Mouse (Mus musculus) MEL (cell line): ENCODE measurements around the gene Szt2. TPM values are rescaled to one million over a fixed set of nuclear protein-coding genes. Genes with fewer than 3 reads are reported as not detected.

ENCODE experiments used
- DNase-seq: peaks from one replicate; pipeline ENCODE4 v3.0.0; 2011; ENCODE audit warnings: low read depth, low spot score
- H3K27ac ChIP-seq: 2 replicates; pipeline ENCODE4 v1.5.1; 2012; ENCODE audit warnings: low read depth, mild to moderate bottlenecking, control low read depth, low read length, moderate library complexity; ENCODE audit not compliant: control insufficient read depth
- H3K27me3 ChIP-seq, 2 experiments: fragments of 150-350 bp in 1 of 2; sonication (generic) in 1 of 2; 2 replicates each; pipeline ENCODE4 v1.6.1; 2012; ENCODE audit warnings: low read length in 2 of 2, mild to moderate bottlenecking in 2 of 2, improper control_type of control experiment in 1 of 2, moderate library complexity in 1 of 2; ENCODE audit not compliant: insufficient read depth in 2 of 2, control insufficient read depth in 1 of 2
- H3K36me3 ChIP-seq, 2 experiments: 2 replicates each; pipeline ENCODE4 v1.6.1; 2012 to 2014; ENCODE audit warnings: low read length in 2 of 2, improper control_type of control experiment in 1 of 2, inconsistent platforms in 1 of 2, mild to moderate bottlenecking in 1 of 2; ENCODE audit not compliant: insufficient read depth in 2 of 2, control insufficient read depth in 1 of 2
- H3K4me1 ChIP-seq, 2 experiments: fragments of 150-350 bp in 1 of 2; sonication (generic) in 1 of 2; 2 replicates each; pipeline ENCODE4 v1.6.1; 2012; ENCODE audit warnings: low read length in 2 of 2, improper control_type of control experiment in 1 of 2, mild to moderate bottlenecking in 1 of 2; ENCODE audit not compliant: insufficient read depth in 2 of 2, control insufficient read depth in 1 of 2
- H3K4me3 ChIP-seq, 2 experiments: fragments of 150-350 bp in 1 of 2; sonication (generic) in 1 of 2; 2 replicates each; pipeline ENCODE4 v1.5.1; 2012; ENCODE audit warnings: low read depth in 2 of 2, low read length in 2 of 2, mild to moderate bottlenecking in 2 of 2, moderate library complexity in 2 of 2, control low read depth in 1 of 2, improper control_type of control experiment in 1 of 2; ENCODE audit not compliant: control insufficient read depth in 1 of 2, insufficient read depth in 1 of 2
- H3K79me2 ChIP-seq: 2 replicates; pipeline ENCODE4 v1.6.1; 2012; ENCODE audit warnings: mild to moderate bottlenecking, low read length, moderate library complexity; ENCODE audit not compliant: control insufficient read depth, poor library complexity, insufficient read depth
- H3K9ac ChIP-seq: 2 replicates; pipeline ENCODE4 v1.6.1; 2012; ENCODE audit warnings: low read depth, mild to moderate bottlenecking, control low read depth, low read length, moderate library complexity; ENCODE audit not compliant: control insufficient read depth, poor library complexity, severe bottlenecking
- H3K9me3 ChIP-seq: fragments of 150-350 bp; sonication (generic); replicated peaks from 2 replicates; pipeline ENCODE4 v1.6.1; 2012; ENCODE audit warnings: mild to moderate bottlenecking, low read length, improper control_type of control experiment, moderate library complexity; ENCODE audit not compliant: insufficient read depth
- BHLHE40 ChIP-seq: IDR thresholded peaks from 2 replicates; pipeline ENCODE4 v1.6.1; 2012; ENCODE audit warnings: low read depth, mild to moderate bottlenecking, inconsistent platforms, low read length, improper control_type of control experiment, borderline replicate concordance
- CHD1 ChIP-seq: IDR thresholded peaks from 2 replicates; pipeline ENCODE4 v1.6.1; 2012; ENCODE audit warnings: low read depth, mild to moderate bottlenecking, inconsistent platforms, low read length, improper control_type of control experiment
- CHD2 ChIP-seq: IDR thresholded peaks from 2 replicates; pipeline ENCODE4 v1.6.1; 2011; ENCODE audit warnings: low read length, improper control_type of control experiment
- ELF1 ChIP-seq: IDR thresholded peaks from 2 replicates; pipeline ENCODE4 v1.6.1; 2014; ENCODE audit warnings: low read depth, mild to moderate bottlenecking, inconsistent platforms, low read length, improper control_type of control experiment, moderate library complexity
- HCFC1 ChIP-seq: IDR thresholded peaks from 2 replicates; pipeline ENCODE4 v1.6.1; 2012; ENCODE audit warnings: low read depth, mild to moderate bottlenecking, inconsistent platforms, low read length, improper control_type of control experiment, moderate library complexity
- JUND ChIP-seq: IDR thresholded peaks from 2 replicates; pipeline ENCODE4 v1.6.1; 2011; ENCODE audit warnings: low read depth, mild to moderate bottlenecking, improper control_type of control experiment, low read length
- KAT2A ChIP-seq: conservative IDR thresholded peaks from 2 replicates; pipeline ENCODE4 v1.6.1; 2012; ENCODE audit warnings: low read depth, low read length, improper control_type of control experiment, inconsistent platforms
- MAFK ChIP-seq: IDR thresholded peaks from 2 replicates; pipeline ENCODE4 v1.6.1; 2011; ENCODE audit warnings: low read depth, mild to moderate bottlenecking, low read length, improper control_type of control experiment, borderline replicate concordance
- MAX ChIP-seq: IDR thresholded peaks from 2 replicates; pipeline ENCODE4 v1.6.1; 2011; ENCODE audit warnings: low read length, improper control_type of control experiment
- MAZ ChIP-seq: IDR thresholded peaks from 2 replicates; pipeline ENCODE4 v1.6.1; 2012; ENCODE audit warnings: low read depth, mild to moderate bottlenecking, inconsistent platforms, low read length, improper control_type of control experiment
- MXI1 ChIP-seq: IDR thresholded peaks from 2 replicates; pipeline ENCODE4 v1.6.1; 2011; ENCODE audit warnings: mild to moderate bottlenecking, low read depth, low read length, improper control_type of control experiment
- NRF1 ChIP-seq: IDR thresholded peaks from 2 replicates; pipeline ENCODE4 v1.6.1; 2014; ENCODE audit warnings: low read depth, mild to moderate bottlenecking, inconsistent platforms, low read length, improper control_type of control experiment, moderate library complexity; ENCODE audit not compliant: poor library complexity, insufficient read depth, severe bottlenecking
- POLR2AphosphoS2 ChIP-seq: IDR thresholded peaks from 2 replicates; pipeline ENCODE4 v1.6.1; 2011; ENCODE audit warnings: low read length, improper control_type of control experiment
- POLR2AphosphoS5 ChIP-seq: IDR thresholded peaks from 2 replicates; pipeline ENCODE4 v1.6.1; 2012; ENCODE audit warnings: low read depth, borderline replicate concordance, mild to moderate bottlenecking, inconsistent platforms, low read length, moderate library complexity, mixed read lengths
- RCOR1 ChIP-seq: IDR thresholded peaks from 2 replicates; pipeline ENCODE4 v1.6.1; 2012; ENCODE audit warnings: low read depth, mild to moderate bottlenecking, inconsistent platforms, low read length, improper control_type of control experiment
- TCF12 ChIP-seq: IDR thresholded peaks from 2 replicates; pipeline ENCODE4 v1.6.1; 2014; ENCODE audit warnings: low read depth, mild to moderate bottlenecking, inconsistent platforms, low read length, improper control_type of control experiment, moderate library complexity
- USF1 ChIP-seq: IDR thresholded peaks from 2 replicates; pipeline ENCODE4 v1.6.1; 2014; ENCODE audit warnings: low read depth, mild to moderate bottlenecking, inconsistent platforms, low read length, improper control_type of control experiment, moderate library complexity
- USF2 ChIP-seq, 2 experiments: IDR thresholded peaks; 2 replicates each; pipeline ENCODE4 v1.6.1; 2011 to 2012; ENCODE audit warnings: improper control_type of control experiment in 2 of 2, low read length in 2 of 2, borderline replicate concordance in 1 of 2, inconsistent platforms in 1 of 2, low read depth in 1 of 2, mild to moderate bottlenecking in 1 of 2; ENCODE audit not compliant: insufficient read depth in 1 of 2
- ZC3H11A ChIP-seq: IDR thresholded peaks from 2 replicates; pipeline ENCODE4 v1.6.1; 2012; ENCODE audit warnings: low read depth, mild to moderate bottlenecking, inconsistent platforms, low read length, improper control_type of control experiment
- ZMIZ1 ChIP-seq: IDR thresholded peaks from 2 replicates; pipeline ENCODE4 v1.6.1; 2012; ENCODE audit warnings: low read depth, mild to moderate bottlenecking, inconsistent platforms, low read length, improper control_type of control experiment, moderate library complexity
- polyA plus RNA-seq, 2 experiments: library from polyadenylated mRNA; stranded (reverse) in 1 of 2; unstranded in 1 of 2; fragments of >175 nt in 1 of 2; fragments of >200 nt in 1 of 2; gene quantifications; 2 replicates each; pipeline versions ENCODE4 v1.2.1 to v1.2.4; 2012; ENCODE audit warnings: low replicate concordance in 2 of 2, low read depth in 1 of 2; ENCODE audit not compliant: insufficient read length in 2 of 2, insufficient read depth in 1 of 2, missing spikeins in 1 of 2
- total RNA-seq: library from RNA; depleted of rRNA; stranded (reverse); fragments of 300-350 nt; gene quantifications from 2 replicates; pipeline ENCODE4 v1.2.3, GENCODE M21; 2012

Szt2 gene
- total and polyA plus RNA-seq, 3 experiments, result 5.7 to 24.0 TPM; not detected in 1

DNA sequence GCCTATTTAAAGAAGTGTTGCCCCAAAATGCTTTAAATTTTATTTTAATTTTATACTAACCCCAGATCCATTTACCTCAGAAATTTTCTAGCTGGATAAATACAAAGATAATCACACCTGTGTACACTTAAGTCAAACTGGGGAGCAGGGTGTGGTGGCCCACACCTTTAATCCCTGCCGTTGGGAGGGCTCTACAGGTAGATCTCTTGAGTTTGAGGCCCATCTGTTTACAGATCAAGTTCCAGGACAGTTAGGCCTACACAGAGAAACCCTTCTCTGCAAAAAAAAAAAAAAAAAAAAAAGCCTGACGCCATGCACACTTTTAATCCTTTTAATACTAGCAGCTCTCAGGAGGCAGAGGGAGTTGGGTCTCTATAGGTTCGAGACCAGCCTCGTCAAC lies 73.1 kb downstream of the Szt2 start:
- Histone ChIP-seq H3K4me3 (no peak overlapping the region), H3K4me1 (no peaks in the 10 kb centered on the region), H3K9ac (no peak overlapping the region), H3K27ac (no peak overlapping the region), H3K9me3 (no peaks in the 10 kb centered on the region), H3K79me2 (no peaks in the 10 kb centered on the region), H3K36me3 (no peaks in the 10 kb centered on the region), H3K27me3 (peaks cover 4 to 8% of the 10 kb centered on the region in 2 experiments; a peak in 3 of 4 replicates)
- TF ChIP-seq USF1 (no peak), NRF1 (no peak)
- DNase-seq, result no peak

GRCm38 (mm10) chr4:118331777-118332176 lies 77.3 kb downstream of the Szt2 start:
- no peaks in the 10 kb centered on the region for H3K79me2 ChIP-seq
- H3K27ac ChIP-seq, result no peak overlapping the region
- H3K9me3 ChIP-seq, result no peaks in the 10 kb centered on the region
- DNase-seq, result no peak
- no peaks in the 10 kb centered on the region for H3K36me3 ChIP-seq
- no peak overlapping the region for H3K9ac ChIP-seq
- no peak for TF ChIP-seq NRF1
- no peaks in the 10 kb centered on the region; a peak in 2 of 4 replicates for H3K27me3 ChIP-seq
- no peak overlapping the region for H3K4me3 ChIP-seq
- H3K4me1 ChIP-seq, result no peaks in the 10 kb centered on the region

DNA sequence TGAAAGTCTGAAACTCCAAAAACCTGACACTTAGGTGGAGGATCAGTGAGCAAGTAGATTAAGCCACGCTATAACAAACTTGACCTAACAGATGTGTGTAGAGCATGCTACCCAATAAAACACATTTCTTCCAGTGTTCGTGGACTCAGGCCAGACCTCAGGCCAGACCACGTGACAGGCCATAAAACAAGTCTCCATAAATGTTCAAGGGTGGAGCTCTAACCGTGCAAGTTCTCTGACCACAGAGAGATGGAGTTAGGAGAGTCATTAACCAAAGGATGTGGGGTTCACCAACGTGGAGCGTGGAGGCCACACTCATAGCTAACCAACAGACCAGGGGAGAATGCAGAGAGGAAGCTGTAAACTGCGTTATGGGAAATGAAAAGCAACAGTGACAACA lies 82.6 kb downstream of the Szt2 start:
- Histone ChIP-seq H3K4me1 (peaks cover 2 to 3% of the 10 kb centered on the region in 2 experiments; a peak in 1 of 4 replicates), H3K9ac (no peak overlapping the region), H3K27me3 (peaks cover 3 to 6% of the 10 kb centered on the region in 2 experiments), H3K27ac (no peak overlapping the region), H3K4me3 (no peak overlapping the region), H3K36me3 (no peaks in the 10 kb centered on the region), H3K79me2 (no peaks in the 10 kb centered on the region), H3K9me3 (no peaks in the 10 kb centered on the region)
- TF ChIP-seq USF2 (IDR thresholded peaks at IDR 0.05; ENCODE audit: borderline replicate concordance in 1 of 2, insufficient read depth in 1 of 2, low read depth in 1 of 2, low read length in 2 of 2) (peak in 1 of 2 experiments; percentile 56; a peak in 1 of 4 replicates), BHLHE40 (0 out of 2 replicates have a peak, but pooled peaks have one; percentile 7), USF1 (peak; percentile 90), MAX (peak; percentile 83), CHD1 (no peak), JUND (no peak)
- TF ChIP-seq, all 39 proteins: peak for 4
- peak; percentile 32 for DNase-seq

GRCm38 (mm10) chr4:118320636-118321035 lies 88.4 kb downstream of the Szt2 start:
- no peak overlapping the region for H3K9ac ChIP-seq
- no peak for DNase-seq
- no peak overlapping the region for H3K4me3 ChIP-seq
- H3K4me1 ChIP-seq, result no peaks in the 10 kb centered on the region
- no peaks in the 10 kb centered on the region for H3K79me2 ChIP-seq
- H3K27ac ChIP-seq, result no peak overlapping the region
- H3K9me3 ChIP-seq, result no peaks in the 10 kb centered on the region
- H3K27me3 ChIP-seq, result peaks cover 8 to 16% of the 10 kb centered on the region in 2 experiments
- no peaks in the 10 kb centered on the region for H3K36me3 ChIP-seq
- TF ChIP-seq ELF1 (no peak), CHD2 (no peak), KAT2A (no peak), TCF12 (no peak), MXI1 (no peak), HCFC1 (no peak), POLR2AphosphoS2 (no peak), ZC3H11A (no peak), RCOR1 (no peak), POLR2AphosphoS5 (no peak), ZMIZ1 (no peak), MAZ (no peak), CHD1 (no peak), MAFK (no peak)
